Mouse (Mus musculus) liver, embryonic 12.5 days (tissue): ENCODE results near the gene Ntrk2. TPM values are rescaled to one million over a fixed set of nuclear protein-coding genes. Genes with fewer than 3 reads are reported as not detected.

ENCODE experiments used
- ATAC-seq: fragments of 200-750 bp; cut with Nextera tagmentation; 2 replicates; pipeline ENCODE4 v1.8.0; 2017; ENCODE audit warnings: moderate number of reproducible peaks, mild to moderate bottlenecking, moderate library complexity
- H3K27ac ChIP-seq: fragments of 300-500 bp; sonication (generic); 2 replicates; pipeline ENCODE4 v1.5.1; 2016; ENCODE audit warnings: mild to moderate bottlenecking
- H3K27me3 ChIP-seq: fragments of 300-500 bp; sonication (generic); replicated peaks from 2 replicates; pipeline ENCODE4 v1.6.1; 2016; ENCODE audit warnings: mild to moderate bottlenecking, moderate library complexity
- H3K36me3 ChIP-seq: fragments of 300-500 bp; sonication (generic); 2 replicates; pipeline ENCODE4 v1.6.1; 2016; ENCODE audit warnings: mild to moderate bottlenecking, moderate library complexity
- H3K4me1 ChIP-seq: fragments of 300-500 bp; sonication (generic); 2 replicates; pipeline ENCODE4 v1.6.1; 2016
- H3K4me2 ChIP-seq: fragments of 300-500 bp; sonication (generic); 2 replicates; pipeline ENCODE4 v1.6.1; 2016; ENCODE audit warnings: mild to moderate bottlenecking, moderate library complexity
- H3K4me3 ChIP-seq: fragments of 300-500 bp; sonication (generic); 2 replicates; pipeline ENCODE4 v1.5.1; 2016; ENCODE audit warnings: mild to moderate bottlenecking, moderate library complexity
- H3K9ac ChIP-seq: fragments of 300-500 bp; sonication (generic); 2 replicates; pipeline ENCODE4 v1.6.1; 2016; ENCODE audit warnings: mild to moderate bottlenecking, moderate library complexity
- H3K9me3 ChIP-seq: fragments of 300-500 bp; sonication (generic); replicated peaks from 2 replicates; pipeline ENCODE4 v1.6.1; 2016; ENCODE audit warnings: mild to moderate bottlenecking, moderate library complexity
- WGBS: fragments of 180-500 bp; shearing (Covaris S2); methylation state at CpG from one replicate; pipeline ENCODE4 v1.1.7; 2016; ENCODE audit not compliant: insufficient replicate concordance; 5-methylcytosine and 5-hydroxymethylcytosine counted together
- polyA plus RNA-seq: library from polyadenylated mRNA; unstranded; fragments of >200 nt; fragmentation: Nextera tagmentation; extraction: Ambion mirVana; gene quantifications from 2 replicates; pipeline ENCODE4 v1.2.1, GENCODE M21; 2016

The Ntrk2 gene
- polyA plus RNA-seq, 1 experiment from 2014 or later = 0.20 TPM

DNA sequence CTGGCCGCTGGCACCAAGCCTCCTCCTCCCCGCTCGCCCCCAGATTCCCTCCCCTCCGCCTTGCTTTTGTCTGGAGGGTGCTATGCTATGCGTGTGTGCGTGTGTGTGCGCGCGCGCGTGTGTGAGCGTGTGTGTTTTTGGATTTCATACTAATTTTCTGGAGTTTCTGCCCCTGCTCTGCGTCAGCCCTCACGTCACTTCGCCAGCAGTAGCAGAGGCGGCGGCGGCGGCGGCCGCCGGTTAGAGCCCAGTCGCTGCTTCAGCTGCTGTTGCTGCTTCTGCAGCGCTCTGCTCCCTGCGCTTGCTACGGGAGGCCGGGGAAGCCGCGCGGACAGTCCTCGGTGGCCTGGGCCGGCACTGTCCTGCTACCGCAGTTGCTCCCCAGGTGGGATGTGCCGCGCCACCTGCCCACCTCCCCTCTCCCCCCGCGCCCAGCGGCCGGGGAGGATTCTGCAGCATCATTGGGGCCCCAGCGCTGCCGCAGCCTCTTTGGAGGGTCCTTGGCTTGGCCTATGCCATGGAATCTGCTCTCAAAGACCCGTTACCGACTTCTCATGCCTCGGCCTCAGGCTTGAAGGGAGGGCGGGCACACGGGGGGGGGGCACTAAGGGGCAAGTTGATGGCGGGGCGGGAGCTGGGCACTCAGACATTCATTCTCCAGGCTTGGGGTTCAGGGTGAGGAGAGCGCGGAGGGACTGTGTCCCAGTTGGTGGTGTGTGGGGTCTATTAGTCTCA lies 1.4 kb downstream of the Ntrk2 start:
- Histone ChIP-seq H3K9me3 (no peaks in the 10 kb centered on the region), H3K27ac (no peak overlapping the region), H3K9ac (no peak overlapping the region), H3K4me3 (peak overlapping the region; percentile 45), H3K4me1 (0 out of 2 replicates have a peak, but pooled peaks cover 2% of the 10 kb centered on the region), H3K4me2 (peak overlapping the region; percentile 68), H3K36me3 (no peaks in the 10 kb centered on the region), H3K27me3 (peaks cover 57% of the 10 kb centered on the region)
- no peak for ATAC-seq
- 3% methylated on average over 50 of the region's 50 CpGs for WGBS

GRCm38 (mm10) chr13:58808381-58808821 lies 2.0 kb downstream of the Ntrk2 start:
- WGBS = 2% methylated on average over 30 of the region's 32 CpGs
- H3K4me2 ChIP-seq = peak overlapping the region; percentile 68
- H3K9ac ChIP-seq = no peak overlapping the region
- 0 out of 2 replicates have a peak, but pooled peaks cover 2% of the 10 kb centered on the region for H3K4me1 ChIP-seq
- H3K27me3 ChIP-seq = peaks cover 57% of the 10 kb centered on the region
- no peaks in the 10 kb centered on the region for H3K9me3 ChIP-seq
- ATAC-seq = no peak
- no peak overlapping the region for H3K27ac ChIP-seq
- no peaks in the 10 kb centered on the region for H3K36me3 ChIP-seq
- peak overlapping the region; percentile 45 for H3K4me3 ChIP-seq

GRCm38 (mm10) chr13:58809930-58810329 lies 3.6 kb downstream of the Ntrk2 start:
- peaks cover 56% of the 10 kb centered on the region for H3K27me3 ChIP-seq
- 78% methylated on average over 8 of the region's 8 CpGs for WGBS
- ATAC-seq = no peak

DNA sequence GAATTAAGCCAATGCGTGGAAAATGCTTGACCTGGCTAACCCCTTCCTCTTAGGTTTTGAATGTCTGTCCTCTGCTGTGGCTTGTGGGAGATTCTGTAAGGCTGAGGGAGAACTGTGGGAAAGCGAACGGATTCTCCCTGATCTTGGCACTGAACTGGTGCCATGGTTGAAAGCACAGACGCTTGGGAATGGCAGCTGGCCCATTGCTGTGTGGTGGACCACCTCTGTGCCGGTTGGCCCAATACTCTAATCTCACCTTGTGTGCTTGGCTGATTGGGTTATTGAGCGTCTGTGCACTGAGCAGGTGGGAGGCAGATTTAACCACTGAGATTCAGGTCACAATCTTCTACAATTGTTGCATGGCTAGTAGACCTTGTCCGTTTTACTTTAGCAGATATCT lies 18.4 kb downstream of the Ntrk2 start:
- H3K4me2 ChIP-seq = no peak overlapping the region
- no peaks in the 10 kb centered on the region for H3K4me1 ChIP-seq
- 73% methylated on average over 7 of the region's 7 CpGs for WGBS
- no peak overlapping the region for H3K9ac ChIP-seq
- H3K27me3 ChIP-seq = no peaks in the 10 kb centered on the region
- no peaks in the 10 kb centered on the region for H3K36me3 ChIP-seq
- ATAC-seq = no peak
- H3K4me3 ChIP-seq = no peak overlapping the region
- no peak overlapping the region for H3K27ac ChIP-seq
- 0 out of 2 replicates have a peak, but pooled peaks cover 3% of the 10 kb centered on the region for H3K9me3 ChIP-seq

More at GRCm38 (mm10) chr13:58809930-58810329, 3.6 kb downstream of the Ntrk2 start:
- Histone ChIP-seq H3K36me3 (no peaks in the 10 kb centered on the region), H3K27ac (no peak overlapping the region), H3K9me3 (no peaks in the 10 kb centered on the region), H3K4me2 (no peak overlapping the region), H3K4me3 (no peak overlapping the region), H3K4me1 (0 out of 2 replicates have a peak, but pooled peaks cover 2% of the 10 kb centered on the region), H3K9ac (no peak overlapping the region)

- Histone ChIP-seq H3K4me3 (no peak overlapping the region), H3K4me2 (no peak overlapping the region), H3K4me1 (no peaks in the 10 kb centered on the region), H3K36me3 (no peaks in the 10 kb centered on the region), H3K9me3 (0 out of 2 replicates have a peak, but pooled peaks cover 3% of the 10 kb centered on the region), H3K27me3 (no peaks in the 10 kb centered on the region), H3K9ac (no peak overlapping the region), H3K27ac (no peak overlapping the region)
- no peak for ATAC-seq
- 69% methylated on average over 14 of the region's 14 CpGs for WGBS
These were observed 20.2 kb downstream of the Ntrk2 start for GRCm38 (mm10) chr13:58826356-58827197.

DNA sequence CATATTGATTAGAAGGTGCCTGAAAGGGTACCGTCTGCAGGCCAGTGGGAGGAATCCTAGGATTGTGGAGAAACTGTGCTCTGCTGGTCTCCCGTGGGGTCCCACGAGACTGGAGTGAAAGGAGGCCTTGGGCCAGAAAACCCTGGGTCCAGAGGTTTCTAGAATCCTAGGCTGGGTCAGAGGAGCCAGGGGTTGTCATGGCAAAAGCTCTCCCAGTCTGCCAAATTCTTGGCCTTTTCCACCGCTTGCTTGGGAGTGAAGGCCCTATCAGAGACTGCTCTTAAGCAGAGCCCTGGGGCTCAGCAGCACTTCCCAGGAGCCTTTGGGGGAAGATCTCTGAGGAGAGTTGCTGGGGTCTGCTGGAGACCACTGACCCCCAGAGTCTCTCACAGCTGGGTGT lies 25.6 kb downstream of the Ntrk2 start:
- H3K4me3 ChIP-seq = no peak overlapping the region
- no peak for ATAC-seq
- no peaks in the 10 kb centered on the region for H3K36me3 ChIP-seq
- no peak overlapping the region for H3K9ac ChIP-seq
- H3K9me3 ChIP-seq = 0 out of 2 replicates have a peak, but pooled peaks cover 3% of the 10 kb centered on the region
- H3K4me2 ChIP-seq = no peak overlapping the region
- no peaks in the 10 kb centered on the region for H3K4me1 ChIP-seq
- no peaks in the 10 kb centered on the region for H3K27me3 ChIP-seq
- H3K27ac ChIP-seq = no peak overlapping the region
- WGBS = 68% methylated on average over 4 of the region's 4 CpGs

DNA sequence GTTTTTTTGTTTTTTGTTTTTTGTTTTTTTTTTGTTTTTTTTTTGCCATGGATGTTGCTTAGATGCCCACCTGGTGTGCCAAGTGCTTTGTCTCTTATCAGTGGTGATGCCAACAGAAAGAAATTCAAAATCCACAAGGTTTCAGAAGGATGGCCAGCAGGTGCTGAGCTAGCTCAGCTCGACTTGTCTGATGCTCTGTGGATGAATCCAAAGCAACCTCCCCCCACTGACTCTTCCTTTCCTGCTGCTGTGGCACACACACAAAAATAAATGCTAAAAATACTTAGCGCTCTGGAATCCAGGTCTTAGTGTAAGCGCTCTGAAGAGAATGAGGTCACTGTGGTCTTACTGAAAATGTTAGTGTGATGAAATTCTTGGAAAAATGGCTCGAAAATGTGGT lies 28.4 kb downstream of the Ntrk2 start:
- no peak overlapping the region for H3K9ac ChIP-seq
- no peaks in the 10 kb centered on the region for H3K36me3 ChIP-seq
- no peak overlapping the region for H3K4me3 ChIP-seq
- no peak for ATAC-seq
- H3K4me2 ChIP-seq = no peak overlapping the region
- no peaks in the 10 kb centered on the region for H3K9me3 ChIP-seq
- H3K27ac ChIP-seq = no peak overlapping the region
- no peaks in the 10 kb centered on the region for H3K4me1 ChIP-seq
- WGBS = 47% methylated on average over 4 of the region's 4 CpGs
- no peaks in the 10 kb centered on the region for H3K27me3 ChIP-seq

GRCm38 (mm10) chr13:58836891-58837290 lies 30.5 kb downstream of the Ntrk2 start:
- Histone ChIP-seq H3K36me3 (no peaks in the 10 kb centered on the region), H3K4me2 (no peak overlapping the region), H3K4me1 (no peaks in the 10 kb centered on the region), H3K9me3 (no peaks in the 10 kb centered on the region), H3K4me3 (no peak overlapping the region), H3K9ac (no peak overlapping the region), H3K27ac (no peak overlapping the region), H3K27me3 (no peaks in the 10 kb centered on the region)
- ATAC-seq = no peak
- 68% methylated on average over 1 of the region's 1 CpGs for WGBS

- no peaks in the 10 kb centered on the region for H3K4me1 ChIP-seq
- no peaks in the 10 kb centered on the region for H3K9me3 ChIP-seq
- H3K4me2 ChIP-seq = no peak overlapping the region
- no peak overlapping the region for H3K4me3 ChIP-seq
- no peak overlapping the region for H3K27ac ChIP-seq
- no peak overlapping the region for H3K9ac ChIP-seq
- no peak for ATAC-seq
- H3K36me3 ChIP-seq = no peaks in the 10 kb centered on the region
- WGBS = 73% methylated on average over 8 of the region's 8 CpGs
- H3K27me3 ChIP-seq = no peaks in the 10 kb centered on the region
These were observed 31.7 kb downstream of the Ntrk2 start for GRCm38 (mm10) chr13:58838110-58838509.

DNA sequence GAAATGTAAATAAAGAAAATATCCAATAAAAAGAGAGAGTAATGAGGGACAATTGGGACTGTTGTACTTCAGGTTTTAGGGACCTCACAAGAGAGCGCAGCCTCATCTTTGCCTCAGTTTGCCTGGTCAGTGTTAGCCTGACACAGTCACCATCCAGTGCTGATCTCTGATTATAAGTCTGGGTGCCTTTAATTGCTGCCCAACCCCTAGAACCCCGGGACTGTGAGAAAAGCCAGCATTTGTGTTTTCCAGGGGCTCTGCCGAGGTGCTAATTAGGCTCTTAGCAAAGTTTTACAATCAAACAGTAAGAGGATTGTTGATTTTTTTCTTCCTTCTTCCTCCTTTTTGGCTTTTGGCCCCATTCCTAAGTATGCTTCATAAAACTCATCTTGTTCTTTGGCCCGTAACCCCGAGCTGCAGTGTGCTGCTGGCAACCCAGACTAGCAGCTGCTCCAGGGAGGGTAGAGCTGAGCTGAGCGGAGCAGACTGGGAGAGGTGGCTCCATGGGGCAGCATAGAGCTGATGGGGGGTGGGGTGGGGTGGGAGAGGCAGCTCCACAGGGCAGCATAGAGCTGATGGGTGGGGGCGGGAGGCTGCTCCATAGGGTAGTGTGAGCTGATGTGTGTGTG lies 34.5 kb downstream of the Ntrk2 start:
- H3K27me3 ChIP-seq = no peaks in the 10 kb centered on the region
- no peak overlapping the region for H3K9ac ChIP-seq
- no peaks in the 10 kb centered on the region for H3K4me1 ChIP-seq
- H3K4me3 ChIP-seq = no peak overlapping the region
- ATAC-seq = no peak
- no peak overlapping the region for H3K27ac ChIP-seq
- 30% methylated on average over 7 of the region's 7 CpGs for WGBS
- H3K36me3 ChIP-seq = no peaks in the 10 kb centered on the region
- H3K9me3 ChIP-seq = no peaks in the 10 kb centered on the region
- H3K4me2 ChIP-seq = no peak overlapping the region

DNA sequence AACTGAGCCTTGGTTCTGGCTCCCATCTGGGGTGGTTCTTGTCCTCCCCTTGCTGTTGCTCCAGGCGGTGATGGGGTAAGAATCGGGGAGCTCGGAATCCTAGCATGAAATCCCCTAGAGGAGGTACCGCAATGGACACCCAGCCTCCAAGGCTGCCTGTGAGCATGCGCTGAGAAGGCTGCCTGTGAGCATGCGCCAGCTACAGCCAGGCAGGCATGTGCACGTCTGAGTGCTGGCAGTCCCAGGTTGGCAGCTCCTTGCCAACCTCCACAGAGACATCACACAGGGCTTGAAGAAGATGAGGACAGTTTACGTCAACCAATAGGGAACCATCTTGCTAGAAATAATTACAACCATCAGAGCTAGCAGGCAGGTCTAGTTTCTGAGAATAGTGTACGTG lies 37.5 kb downstream of the Ntrk2 start:
- no peak for ATAC-seq
- no peak overlapping the region for H3K4me2 ChIP-seq
- 75% methylated on average over 9 of the region's 9 CpGs for WGBS
- H3K36me3 ChIP-seq = no peaks in the 10 kb centered on the region
- no peaks in the 10 kb centered on the region for H3K27me3 ChIP-seq
- no peak overlapping the region for H3K27ac ChIP-seq
- no peak overlapping the region for H3K9ac ChIP-seq
- no peaks in the 10 kb centered on the region for H3K4me1 ChIP-seq
- 0 out of 2 replicates have a peak, but pooled peaks cover 3% of the 10 kb centered on the region for H3K9me3 ChIP-seq
- no peak overlapping the region for H3K4me3 ChIP-seq

DNA sequence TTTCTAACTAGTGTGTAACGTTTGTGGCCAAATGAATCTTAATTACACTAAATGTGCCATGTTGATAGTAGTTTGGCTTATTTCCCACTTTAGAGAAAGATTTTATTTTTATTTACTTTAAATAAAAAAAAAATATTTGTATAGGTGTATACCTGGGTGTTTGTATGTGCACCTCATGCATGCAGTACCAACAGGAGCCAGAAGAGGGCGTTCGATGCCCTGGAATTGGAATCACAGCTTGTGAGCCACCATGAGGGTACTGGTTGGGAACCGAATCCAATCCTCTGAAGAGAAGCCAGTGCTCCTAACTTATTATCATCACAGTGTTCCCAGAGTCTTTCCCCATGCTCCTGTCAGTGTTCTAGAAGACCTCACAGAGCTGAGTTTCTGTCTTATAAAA lies 42.2 kb downstream of the Ntrk2 start:
- 66% methylated on average over 4 of the region's 4 CpGs for WGBS
- H3K4me3 ChIP-seq = no peak overlapping the region
- H3K27ac ChIP-seq = no peak overlapping the region
- H3K9me3 ChIP-seq = 0 out of 2 replicates have a peak, but pooled peaks cover 4% of the 10 kb centered on the region
- no peak overlapping the region for H3K4me2 ChIP-seq
- H3K36me3 ChIP-seq = no peaks in the 10 kb centered on the region
- no peaks in the 10 kb centered on the region for H3K27me3 ChIP-seq
- no peaks in the 10 kb centered on the region for H3K4me1 ChIP-seq
- H3K9ac ChIP-seq = no peak overlapping the region
- no peak for ATAC-seq
